Mouse (Mus musculus) limb, embryonic 13.5 days (tissue): ENCODE measurements around the gene Rasgef1b. TPM values are rescaled to one million over a fixed set of nuclear protein-coding genes. Genes with fewer than 3 reads are reported as not detected.

Experiments
- ATAC-seq: fragments of 200-750 bp; cut with Nextera tagmentation; 2 replicates; pipeline ENCODE4 v1.8.0; 2017; ENCODE audit warnings: low read depth, moderate number of reproducible peaks, moderate TSS enrichment; ENCODE audit not compliant: low FRiP score
- H3K27ac ChIP-seq: fragments of 300-500 bp; sonication (generic); 2 replicates; pipeline ENCODE4 v1.5.1; 2015; ENCODE audit warnings: inconsistent platforms, mild to moderate bottlenecking, moderate library complexity
- H3K27me3 ChIP-seq: fragments of 300-500 bp; sonication (generic); 2 replicates; pipeline ENCODE4 v1.6.1; 2015; ENCODE audit warnings: mild to moderate bottlenecking, inconsistent platforms
- H3K36me3 ChIP-seq: fragments of 300-500 bp; sonication (generic); 2 replicates; pipeline ENCODE4 v1.6.1; 2015; ENCODE audit warnings: inconsistent platforms, mild to moderate bottlenecking, moderate library complexity
- H3K4me1 ChIP-seq: fragments of 300-500 bp; sonication (generic); 2 replicates; pipeline ENCODE4 v1.6.1; 2015; ENCODE audit warnings: inconsistent platforms
- H3K4me2 ChIP-seq: fragments of 300-500 bp; sonication (generic); replicated peaks from 2 replicates; pipeline ENCODE4 v1.6.1; 2015; ENCODE audit warnings: inconsistent platforms, mild to moderate bottlenecking, moderate library complexity
- H3K4me3 ChIP-seq: fragments of 300-500 bp; sonication (generic); 2 replicates; pipeline ENCODE4 v1.5.1; 2015; ENCODE audit warnings: moderate library complexity, mild to moderate bottlenecking, inconsistent platforms
- H3K9ac ChIP-seq: fragments of 300-500 bp; sonication (generic); 2 replicates; pipeline ENCODE4 v1.6.1; 2015; ENCODE audit warnings: mild to moderate bottlenecking, inconsistent platforms
- H3K9me3 ChIP-seq: fragments of 300-500 bp; sonication (generic); 2 replicates; pipeline ENCODE4 v1.6.1; 2016; ENCODE audit warnings: inconsistent platforms
- WGBS: fragments of 180-500 bp; shearing (Covaris S2); methylation state at CpG from one replicate; pipeline ENCODE4 v1.1.7; 2015; 5-methylcytosine and 5-hydroxymethylcytosine counted together
- polyA plus RNA-seq: library from polyadenylated mRNA; unstranded; fragments of >200 nt; fragmentation: Nextera tagmentation; extraction: Ambion mirVana; gene quantifications from 2 replicates; pipeline ENCODE4 v1.2.1, GENCODE M21; 2015

Rasgef1b gene
- polyA plus RNA-seq, 1 experiment from 2014 or later = 16.0 TPM

- Histone ChIP-seq H3K9ac (no peak overlapping the region), H3K4me2 (no peak overlapping the region), H3K4me1 (no peaks in the 10 kb centered on the region), H3K27ac (no peak overlapping the region), H3K36me3 (no peaks in the 10 kb centered on the region), H3K4me3 (no peak overlapping the region), H3K9me3 (no peaks in the 10 kb centered on the region), H3K27me3 (no peaks in the 10 kb centered on the region)
- no peak for ATAC-seq
- whole genome bisulfite sequencing = 82% methylated on average over 6 of the region's 6 CpGs
These were observed 442.8 kb downstream of the Rasgef1b start for GRCm38 (mm10) chr5:99286024-99286423.

GRCm38 (mm10) chr5:99284369-99284768 lies 444.5 kb downstream of the Rasgef1b start:
- H3K27ac ChIP-seq = no peak overlapping the region
- no peak for ATAC-seq
- WGBS = 89% methylated on average over 7 of the region's 7 CpGs

GRCm38 (mm10) chr5:99283636-99284035 lies 445.2 kb downstream of the Rasgef1b start:
- H3K9me3 ChIP-seq = no peaks in the 10 kb centered on the region
- H3K4me1 ChIP-seq = peaks cover 22% of the 10 kb centered on the region
- no peaks in the 10 kb centered on the region for H3K27me3 ChIP-seq
- H3K4me2 ChIP-seq = no peak overlapping the region
- H3K36me3 ChIP-seq = no peaks in the 10 kb centered on the region
- H3K27ac ChIP-seq = no peak overlapping the region
- H3K4me3 ChIP-seq = no peak overlapping the region
- 88% methylated on average over 3 of the region's 3 CpGs for WGBS
- ATAC-seq = no peak
- no peak overlapping the region for H3K9ac ChIP-seq

More at GRCm38 (mm10) chr5:99284369-99284768, 444.5 kb downstream of the Rasgef1b start:
- no peak overlapping the region for H3K9ac ChIP-seq
- H3K4me1 ChIP-seq = peaks cover 15% of the 10 kb centered on the region
- H3K36me3 ChIP-seq = no peaks in the 10 kb centered on the region
- no peaks in the 10 kb centered on the region for H3K27me3 ChIP-seq
- no peaks in the 10 kb centered on the region for H3K9me3 ChIP-seq
- H3K4me3 ChIP-seq = no peak overlapping the region
- no peak overlapping the region for H3K4me2 ChIP-seq

GRCm38 (mm10) chr5:99280536-99280935 lies 448.3 kb downstream of the Rasgef1b start:
- WGBS = 29% methylated on average over 5 of the region's 5 CpGs
- no peaks in the 10 kb centered on the region for H3K9me3 ChIP-seq
- H3K27ac ChIP-seq = no peak overlapping the region
- no peak overlapping the region for H3K4me3 ChIP-seq
- H3K4me2 ChIP-seq = no peak overlapping the region; the same call in 1 of the 2 replicates
- no peak overlapping the region for H3K9ac ChIP-seq
- ATAC-seq = peak; percentile 40; the same call in 1 of the 2 replicates
- peaks cover 22% of the 10 kb centered on the region for H3K4me1 ChIP-seq
- no peaks in the 10 kb centered on the region for H3K27me3 ChIP-seq
- H3K36me3 ChIP-seq = no peaks in the 10 kb centered on the region

- no peaks in the 10 kb centered on the region for H3K27me3 ChIP-seq
- H3K4me1 ChIP-seq = peaks cover 22% of the 10 kb centered on the region
- no peak overlapping the region for H3K9ac ChIP-seq
- no peak overlapping the region for H3K27ac ChIP-seq
- no peaks in the 10 kb centered on the region for H3K36me3 ChIP-seq
- no peak overlapping the region for H3K4me2 ChIP-seq
- 31% methylated on average over 9 of the region's 9 CpGs for WGBS
- no peak overlapping the region for H3K4me3 ChIP-seq
- no peak for ATAC-seq
- no peaks in the 10 kb centered on the region for H3K9me3 ChIP-seq
These were observed 449.7 kb downstream of the Rasgef1b start for GRCm38 (mm10) chr5:99279016-99279757.

GRCm38 (mm10) chr5:99278364-99278763 lies 450.5 kb downstream of the Rasgef1b start:
- no peak for ATAC-seq
- WGBS = 84% methylated on average over 8 of the region's 8 CpGs

DNA sequence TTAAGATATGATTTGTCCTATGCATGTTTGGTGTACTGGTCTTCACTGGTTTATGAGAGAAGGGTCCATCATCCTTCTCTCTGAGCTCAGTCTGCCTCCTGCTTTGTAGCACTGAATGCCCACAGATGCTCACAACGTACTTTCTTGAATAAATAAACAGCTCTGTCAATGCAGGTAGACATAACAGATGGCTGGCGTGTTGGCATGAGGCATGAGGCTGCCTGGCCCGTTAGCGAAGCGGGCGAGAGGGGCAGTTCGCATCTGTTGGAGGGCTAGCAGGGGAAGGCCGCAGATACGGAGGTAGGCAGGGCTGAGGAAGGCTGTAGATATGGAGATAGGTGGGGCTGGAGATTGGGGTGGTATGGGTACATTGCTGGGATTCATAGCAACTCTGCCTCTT lies 451.3 kb downstream of the Rasgef1b start:
- Histone ChIP-seq H3K4me2 (no peak overlapping the region), H3K9me3 (no peaks in the 10 kb centered on the region), H3K27me3 (no peaks in the 10 kb centered on the region), H3K9ac (no peak overlapping the region), H3K27ac (no peak overlapping the region), H3K4me1 (peaks cover 22% of the 10 kb centered on the region), H3K36me3 (no peaks in the 10 kb centered on the region), H3K4me3 (no peak overlapping the region)
- ATAC-seq = no peak
- WGBS = 92% methylated on average over 9 of the region's 9 CpGs

More at GRCm38 (mm10) chr5:99278364-99278763, 450.5 kb downstream of the Rasgef1b start:
- Histone ChIP-seq H3K36me3 (no peaks in the 10 kb centered on the region), H3K9ac (no peak overlapping the region), H3K4me1 (peaks cover 22% of the 10 kb centered on the region), H3K9me3 (no peaks in the 10 kb centered on the region), H3K27me3 (no peaks in the 10 kb centered on the region), H3K4me2 (no peak overlapping the region), H3K27ac (no peak overlapping the region), H3K4me3 (no peak overlapping the region)

GRCm38 (mm10) chr5:99274119-99274563 lies 454.7 kb downstream of the Rasgef1b start:
- no peak overlapping the region for H3K4me3 ChIP-seq
- no peak overlapping the region for H3K9ac ChIP-seq
- no peaks in the 10 kb centered on the region for H3K9me3 ChIP-seq
- no peak overlapping the region for H3K27ac ChIP-seq
- no peak overlapping the region for H3K4me2 ChIP-seq
- H3K36me3 ChIP-seq = no peaks in the 10 kb centered on the region
- WGBS = 60% methylated on average over 12 of the region's 12 CpGs
- ATAC-seq = no peak
- H3K4me1 ChIP-seq = 0 out of 2 replicates have a peak, but pooled peaks cover 4% of the 10 kb centered on the region
- H3K27me3 ChIP-seq = no peaks in the 10 kb centered on the region

DNA sequence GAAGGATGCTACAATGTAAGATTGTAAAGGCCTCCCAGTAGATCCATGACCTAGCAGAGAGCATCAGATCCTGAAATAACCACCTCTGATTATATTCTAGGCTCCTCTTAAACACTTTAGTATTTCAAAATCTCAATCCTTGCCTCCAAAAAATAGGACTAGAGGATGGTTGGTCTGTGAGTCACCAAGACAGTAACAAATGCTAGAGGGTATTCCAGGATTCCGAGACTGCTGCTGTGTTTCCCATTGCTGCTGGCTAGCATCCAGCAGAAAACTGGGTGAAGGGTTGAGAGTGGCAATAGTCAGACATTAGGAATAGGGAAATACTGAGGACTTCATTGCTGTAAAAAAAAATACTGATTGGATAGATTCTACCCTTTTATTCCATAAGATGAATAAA lies 457.3 kb downstream of the Rasgef1b start:
- ATAC-seq = no peak
- H3K9me3 ChIP-seq = no peaks in the 10 kb centered on the region
- 84% methylated on average over 1 of the region's 1 CpGs for WGBS
- H3K9ac ChIP-seq = no peak overlapping the region
- H3K4me2 ChIP-seq = no peak overlapping the region
- no peak overlapping the region for H3K27ac ChIP-seq
- no peaks in the 10 kb centered on the region for H3K36me3 ChIP-seq
- H3K27me3 ChIP-seq = no peaks in the 10 kb centered on the region
- no peaks in the 10 kb centered on the region for H3K4me1 ChIP-seq
- H3K4me3 ChIP-seq = no peak overlapping the region

DNA sequence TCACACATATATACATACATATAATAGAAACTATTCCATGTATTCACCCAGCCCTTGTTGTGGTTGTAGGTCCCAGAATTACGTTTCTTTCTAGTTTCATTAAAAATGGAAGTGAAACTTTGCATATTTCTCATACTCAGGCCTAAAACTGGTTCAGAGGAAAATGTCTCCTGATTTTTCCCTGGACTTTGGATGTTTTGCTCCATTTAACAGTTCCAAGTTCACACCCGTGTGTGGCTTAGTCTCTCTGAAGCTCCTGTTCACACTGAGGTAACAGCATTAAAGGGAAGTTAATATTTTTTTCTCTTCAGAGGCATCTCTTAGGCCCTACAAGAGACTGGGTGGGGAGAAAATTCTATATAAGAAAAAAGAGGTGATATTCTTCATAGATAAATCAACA lies 459.7 kb downstream of the Rasgef1b start:
- no peak for ATAC-seq
- 83% methylated on average over 2 of the region's 2 CpGs for WGBS
- no peak overlapping the region for H3K9ac ChIP-seq
- no peaks in the 10 kb centered on the region for H3K4me1 ChIP-seq
- H3K27ac ChIP-seq = no peak overlapping the region
- no peaks in the 10 kb centered on the region for H3K27me3 ChIP-seq
- no peak overlapping the region for H3K4me2 ChIP-seq
- no peak overlapping the region for H3K4me3 ChIP-seq
- no peaks in the 10 kb centered on the region for H3K36me3 ChIP-seq
- no peaks in the 10 kb centered on the region for H3K9me3 ChIP-seq

DNA sequence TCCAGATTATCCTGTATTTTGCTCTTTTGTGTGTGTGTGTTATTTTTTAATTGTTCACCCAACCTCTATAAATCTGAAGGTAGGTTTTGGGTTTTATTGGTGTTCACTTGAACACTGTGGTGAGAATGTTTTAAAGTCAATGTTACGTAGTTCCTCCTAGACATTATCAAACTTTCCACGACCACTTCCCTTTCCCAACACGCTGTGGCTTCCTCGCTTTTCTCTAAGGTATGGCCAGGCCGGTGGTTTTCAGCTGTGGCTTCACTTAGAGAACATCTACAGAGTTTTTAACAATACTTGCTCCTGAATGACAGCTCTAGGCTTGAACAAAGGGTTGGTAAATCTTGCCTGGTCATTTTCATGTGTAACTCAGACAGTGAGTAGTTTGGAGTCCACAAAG lies 461.5 kb downstream of the Rasgef1b start:
- no peaks in the 10 kb centered on the region for H3K27me3 ChIP-seq
- 0 out of 2 replicates have a peak, but pooled peaks cover 3% of the 10 kb centered on the region for H3K4me1 ChIP-seq
- no peak overlapping the region for H3K9ac ChIP-seq
- H3K4me3 ChIP-seq = no peak overlapping the region
- 73% methylated on average over 5 of the region's 5 CpGs for WGBS
- H3K9me3 ChIP-seq = no peaks in the 10 kb centered on the region
- no peak overlapping the region for H3K4me2 ChIP-seq
- no peak overlapping the region for H3K27ac ChIP-seq
- ATAC-seq = no peak
- no peaks in the 10 kb centered on the region for H3K36me3 ChIP-seq

DNA sequence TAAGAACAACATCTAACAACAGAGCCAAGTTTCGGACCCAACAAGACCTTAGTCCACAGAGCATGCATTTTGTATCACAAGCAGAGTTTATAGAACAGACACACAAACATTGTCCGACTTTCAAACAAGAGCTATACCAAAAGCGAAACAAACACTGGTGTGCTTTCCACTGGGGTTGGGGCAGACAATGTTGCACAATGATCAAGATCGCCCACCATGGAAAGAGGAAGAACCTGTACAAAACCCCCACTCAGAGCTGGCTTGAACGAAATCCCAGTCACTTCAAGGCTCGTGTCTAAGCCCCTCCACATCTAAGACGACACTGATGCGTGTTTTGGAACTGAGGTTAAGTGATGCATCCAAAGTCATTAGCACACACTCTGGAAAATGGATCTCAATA lies 462.6 kb downstream of the Rasgef1b start:
- Histone ChIP-seq H3K27me3 (no peaks in the 10 kb centered on the region), H3K4me2 (no peak overlapping the region), H3K4me3 (no peak overlapping the region), H3K9ac (no peak overlapping the region), H3K36me3 (no peaks in the 10 kb centered on the region), H3K4me1 (0 out of 2 replicates have a peak, but pooled peaks cover 6% of the 10 kb centered on the region), H3K9me3 (no peaks in the 10 kb centered on the region), H3K27ac (no peak overlapping the region)
- no peak for ATAC-seq
- 89% methylated on average over 8 of the region's 8 CpGs for WGBS
